Mouse (Mus musculus) spleen, postnatal 14 days (tissue): Measurements from ENCODE around the gene Nrap.
A peak's percentile ranks its signal among the peaks of the same experiment; 100 is the strongest.

Experiments
- DNase-seq, 2 experiments: peaks; one replicate each; pipeline ENCODE4 v3.0.0; 2021 to 2022; ENCODE audit warnings: low spot score in 2 of 2

Nrap gene

GRCm38 (mm10) chr19:56316531-56316930 is 73.3 kb downstream of the Nrap start:
- no peak for DNase-seq

- no peak for DNase-seq
Measured at GRCm38 (mm10) chr19:56300835-56301234, 89.0 kb downstream of the Nrap start.

DNA sequence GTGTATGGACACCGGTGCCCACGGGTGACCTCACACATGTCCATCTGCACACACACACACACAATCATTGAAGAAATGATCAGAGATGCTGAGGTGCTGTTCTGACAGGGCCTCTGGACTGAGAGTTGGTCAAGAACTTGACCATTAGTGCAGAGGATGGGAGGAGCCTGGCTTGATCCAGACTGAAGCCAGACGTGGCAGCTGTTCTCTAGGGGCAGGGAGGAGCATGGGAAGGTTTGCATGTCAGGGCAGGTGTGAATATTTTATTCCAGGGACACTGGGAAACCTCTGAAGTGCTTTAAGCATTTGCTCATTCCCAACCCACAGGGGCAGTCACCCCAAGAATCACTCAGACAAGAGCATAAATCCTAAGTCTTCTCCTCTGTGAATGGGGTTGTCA is 92.6 kb downstream of the Nrap start:
- no peak for DNase-seq

GRCm38 (mm10) chr19:56296668-56297067 is 93.2 kb downstream of the Nrap start:
- DNase-seq = no peak

- DNase-seq = peak; percentile 18 to 35
Measured at GRCm38 (mm10) chr19:56294654-56295399, 95.0 kb downstream of the Nrap start.

- DNase-seq = no peak
Measured at GRCm38 (mm10) chr19:56292335-56292734, 97.5 kb downstream of the Nrap start.

DNA sequence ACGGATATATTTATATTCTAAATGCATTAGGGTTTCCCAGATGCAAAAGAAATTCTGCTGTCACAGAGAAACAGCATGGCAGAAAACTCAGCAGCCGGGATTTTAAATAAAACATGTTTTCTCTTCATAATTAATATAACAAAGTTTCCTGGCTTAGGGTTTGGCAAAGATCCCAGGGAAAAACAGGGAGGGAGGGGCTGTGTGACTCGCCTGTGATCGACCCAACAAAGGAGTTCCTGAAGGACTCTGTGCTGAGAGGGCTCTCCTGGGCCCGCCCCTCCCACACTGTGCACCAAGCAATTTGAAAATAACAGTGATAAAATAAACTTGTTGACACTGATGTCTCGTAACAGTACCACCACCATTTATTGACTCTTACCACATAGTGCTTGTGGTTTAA is 97.9 kb downstream of the Nrap start:
- DNase-seq = no peak

- no peak for DNase-seq
Measured at GRCm38 (mm10) chr19:56289642-56290041, 100.2 kb downstream of the Nrap start.

DNA sequence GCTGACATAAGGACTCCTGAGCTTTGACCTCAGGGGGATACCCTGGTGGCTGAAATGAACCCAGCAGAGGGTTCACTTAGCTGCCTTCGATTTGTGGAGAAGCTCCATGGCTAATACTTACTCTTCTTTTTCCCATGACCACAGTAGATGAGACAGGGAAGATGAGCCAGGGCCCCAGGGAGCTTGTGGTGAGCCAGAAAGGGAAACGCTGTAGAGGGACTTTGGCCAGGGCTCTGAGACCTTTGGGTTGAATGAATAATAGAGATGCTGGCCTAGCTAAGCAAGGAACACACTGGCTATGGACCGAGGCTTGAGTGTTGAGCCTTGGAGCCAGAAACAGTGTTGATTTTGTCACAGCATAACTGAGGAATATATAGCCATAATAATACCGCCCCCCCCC is 101.4 kb downstream of the Nrap start:
- no peak for DNase-seq

DNA sequence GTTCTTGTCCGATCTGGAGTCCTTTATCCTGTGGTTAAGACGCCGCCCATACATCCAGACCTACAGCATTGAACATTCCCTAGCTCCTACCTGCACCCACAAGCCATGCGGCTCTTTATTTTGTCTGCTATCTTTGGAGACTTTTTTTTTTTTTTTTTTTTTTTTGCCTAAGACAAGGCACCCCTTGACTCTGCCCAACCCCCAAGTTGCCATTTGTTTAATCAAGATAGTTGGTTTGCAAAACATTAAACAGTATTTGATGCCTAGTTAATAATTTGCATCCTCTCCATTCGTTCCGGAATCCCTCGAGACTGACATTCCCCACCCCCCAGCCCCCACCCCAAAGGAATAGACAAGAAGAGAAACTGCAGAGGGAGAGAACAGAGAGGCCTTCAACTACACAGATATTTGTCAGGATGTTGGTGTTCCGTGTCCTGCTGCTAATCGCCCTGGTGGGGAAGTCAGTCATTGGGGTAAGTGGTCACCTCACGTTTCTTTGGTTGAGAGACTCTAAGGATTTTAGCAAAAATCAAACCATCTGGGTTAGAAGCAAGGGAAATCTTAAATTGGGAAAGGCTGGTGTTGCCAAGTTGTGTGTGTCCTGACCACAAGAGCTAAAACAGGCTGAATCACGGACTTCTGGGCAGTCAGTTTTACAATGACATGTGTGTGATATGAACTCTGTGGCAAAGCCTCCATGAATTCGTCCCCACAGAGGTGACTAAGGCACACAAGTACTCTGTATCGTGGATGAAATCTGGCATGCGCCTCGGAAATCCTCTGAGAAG is 102.1 kb downstream of the Nrap start:
- DNase-seq = no peak

- DNase-seq = no peak
Measured at GRCm38 (mm10) chr19:56286866-56287265, 103.0 kb downstream of the Nrap start, which contains the start of gene Habp2. TSS of gene Habp2 (plus strand) at chr19:56287137.

- no peak for DNase-seq
Measured at GRCm38 (mm10) chr19:56285222-56285621, 104.6 kb downstream of the Nrap start.

DNA sequence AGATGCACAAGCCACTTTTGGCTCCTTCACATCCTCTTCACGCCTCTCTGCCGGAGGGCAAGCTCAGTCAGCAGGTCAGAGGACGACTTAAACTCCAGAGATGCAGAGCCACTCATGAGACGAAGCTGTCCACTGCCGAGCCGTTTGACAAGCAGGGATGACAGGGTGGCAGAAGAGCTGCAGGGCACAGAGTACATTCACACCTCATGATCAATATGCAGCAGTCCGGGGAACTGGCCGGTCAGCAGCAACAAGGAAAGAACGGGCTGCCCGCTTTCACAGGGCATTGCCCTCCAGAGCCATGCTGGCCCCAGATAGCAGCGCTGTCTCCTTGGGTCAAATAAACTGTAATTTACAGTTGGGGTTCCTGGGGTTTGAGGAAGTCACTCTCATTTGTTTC is 111.5 kb downstream of the Nrap start:
- DNase-seq = no peak

DNA sequence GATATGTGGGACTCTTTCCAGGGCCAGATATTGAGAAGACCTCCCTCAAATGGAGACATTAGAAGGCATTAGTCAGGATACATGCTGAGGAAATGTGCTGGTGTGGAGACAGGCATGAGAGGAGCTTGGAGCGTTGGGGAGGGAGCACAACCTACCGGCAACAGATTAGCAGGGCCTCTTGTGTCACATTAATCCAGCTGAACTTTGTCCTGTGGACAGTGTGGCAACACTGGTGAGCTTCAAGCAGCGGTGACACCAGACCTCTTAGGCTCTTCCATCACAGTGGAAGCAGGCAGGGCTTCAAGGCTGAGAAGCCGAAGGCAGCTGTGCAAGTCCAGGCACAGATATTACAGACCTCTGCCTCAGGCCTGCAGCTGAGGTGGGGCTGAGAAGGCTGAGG is 111.9 kb downstream of the Nrap start:
- DNase-seq = no peak

GRCm38 (mm10) chr19:56277140-56277804 is 112.6 kb downstream of the Nrap start:
- no peak for DNase-seq

- DNase-seq = no peak
Measured at GRCm38 (mm10) chr19:56272081-56272480, 117.8 kb downstream of the Nrap start.
